Mouse (Mus musculus) embryonic fibroblast, embryonic 13.5 days (primary cell): ENCODE data around the gene Sh3gl1.

Experiments
- CTCF ChIP-seq: IDR thresholded peaks from 2 replicates; pipeline ENCODE4 v1.5.1; 2011; ENCODE audit warnings: mild to moderate bottlenecking, control low read depth, low read length, moderate library complexity, borderline replicate concordance; ENCODE audit not compliant: insufficient read depth
- POLR2A ChIP-seq: IDR thresholded peaks from 2 replicates; pipeline ENCODE4 v1.6.1; 2011; ENCODE audit warnings: low read depth, mild to moderate bottlenecking, control low read depth, low read length, moderate library complexity

- no peak for TF ChIP-seq CTCF
- TF ChIP-seq POLR2A: 0 out of 2 replicates have a peak, but pooled peaks have one; percentile 10
These were observed 15.9 kb downstream of the Sh3gl1 start for GRCm38 (mm10) chr17:56020400-56021084.
